Mouse (Mus musculus): Measurements from ENCODE around the gene Capn5.
"Not testable (repeated sequence)": the region's sequence is repeated elsewhere in the genome, so short reads cannot be mapped to it uniquely, and the experiment has no call there.

Capn5 gene

DNA sequence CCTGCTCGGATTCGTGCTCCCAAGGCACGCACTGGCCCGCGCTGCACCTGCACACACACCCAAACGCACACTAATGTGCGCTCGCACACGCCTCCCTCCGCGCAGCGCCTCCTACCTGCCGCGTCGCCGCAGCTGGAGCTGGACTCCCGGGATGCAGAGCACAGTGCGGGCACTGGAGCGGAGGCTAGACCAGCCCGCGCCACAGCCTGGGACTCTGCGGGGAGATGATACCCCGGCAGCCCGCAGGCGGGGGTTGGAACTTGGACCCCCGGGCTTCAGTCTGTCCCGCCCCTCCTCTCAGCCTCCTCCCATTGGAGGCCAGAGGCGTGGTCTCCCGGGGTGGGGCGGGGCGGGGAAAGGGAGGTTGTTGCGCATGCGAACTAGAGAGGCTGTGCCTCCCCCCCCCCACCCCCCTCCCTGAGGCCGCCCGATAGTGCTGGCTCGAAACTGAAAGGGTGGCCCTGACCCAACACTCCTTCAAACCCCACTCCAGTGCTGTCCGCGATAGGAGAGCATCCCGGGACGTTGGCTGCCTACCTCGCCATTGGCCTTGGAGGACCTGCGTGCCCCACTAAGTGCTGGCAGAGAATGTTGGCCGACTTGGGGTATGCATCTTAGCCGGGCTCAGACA is at the start of gene Capn5:
Gene Capn5 (minus strand): TSS at position 346 of the 631 bp plus-strand sequence.
- peak; percentile 64 for DNase-seq (ENCODE audit: low read depth)

DNA sequence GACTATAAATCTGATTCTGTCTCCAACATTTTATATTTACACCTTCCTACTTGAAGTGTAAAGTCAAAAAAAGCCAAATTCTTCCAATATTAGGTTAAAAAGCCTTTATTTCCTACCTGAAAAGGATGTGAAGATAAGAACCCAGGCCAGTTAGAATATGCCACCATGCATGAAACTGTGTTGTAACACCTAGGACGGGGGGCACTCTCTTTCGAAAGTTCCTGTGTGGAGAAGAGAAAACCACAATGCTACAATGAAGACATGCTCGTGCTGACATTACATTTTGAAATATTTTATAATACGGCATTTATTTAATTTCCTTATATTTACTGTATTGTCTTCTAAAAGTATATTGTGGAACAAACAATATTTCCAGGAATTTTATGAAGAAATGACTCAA is 45.7 kb upstream of the Capn5 start:
- DNase-seq (ENCODE audit: low read depth) = no peak

DNA sequence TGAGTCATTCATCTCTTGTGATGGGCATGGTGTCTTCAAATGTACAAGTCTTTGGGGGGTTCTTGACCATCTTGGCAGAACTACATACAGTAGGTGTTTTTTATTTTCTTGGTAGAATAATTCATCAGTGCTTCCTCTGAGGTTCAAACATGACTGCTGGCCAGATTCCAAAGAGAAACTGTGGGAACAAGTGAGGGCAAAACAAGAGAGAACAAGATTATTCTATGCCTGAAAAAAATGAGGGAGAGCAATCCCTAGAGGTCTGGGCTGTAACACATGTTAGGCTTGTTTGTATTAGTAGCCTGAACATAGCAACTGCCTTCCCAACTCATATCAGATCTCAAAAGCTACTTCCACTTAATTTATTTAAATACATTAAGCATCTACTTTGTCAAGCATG is 38.6 kb upstream of the Capn5 start:
- DNase-seq (ENCODE audit: low read depth) = no peak

GRCm38 (mm10) chr7:98202946-98203345 is 24.9 kb upstream of the Capn5 start:
- DNase-seq (ENCODE audit: low read depth) = no peak

DNA sequence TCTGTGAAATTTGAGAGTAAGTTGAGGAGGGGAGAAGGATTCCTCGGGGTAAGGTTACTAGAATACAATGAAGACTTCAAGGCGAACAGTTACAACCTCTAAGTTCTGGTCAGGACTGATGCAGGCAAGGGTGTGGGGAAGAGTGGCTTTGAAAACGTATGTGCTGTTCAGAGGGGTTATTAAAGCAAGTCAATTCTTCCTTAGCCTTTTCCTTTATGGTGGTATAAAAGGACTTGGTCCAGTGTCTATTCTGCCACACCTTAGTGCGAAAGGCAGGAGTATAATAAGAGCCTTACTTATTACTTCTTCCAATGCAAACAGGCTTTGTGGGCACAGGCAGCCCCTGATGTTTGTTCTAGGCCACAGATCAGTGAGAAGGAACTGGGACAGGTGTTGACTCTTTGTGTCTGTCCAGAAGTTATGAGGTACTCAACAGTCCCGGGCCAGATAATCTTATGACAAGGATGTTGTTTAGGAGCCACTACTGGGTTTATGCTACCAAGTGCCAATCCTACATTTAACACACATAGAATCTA is 23.5 kb upstream of the Capn5 start:
- DNase-seq (ENCODE audit: low read depth) = no peak

GRCm38 (mm10) chr7:98200396-98200795 is 22.3 kb upstream of the Capn5 start:
- no peak for DNase-seq (ENCODE audit: low read depth)

GRCm38 (mm10) chr7:98199381-98199780 is 21.3 kb upstream of the Capn5 start, which contains the start of gene B3gnt6:
Gene B3gnt6 (minus strand): TSS chr7:98199481.
- no peak for DNase-seq (ENCODE audit: low read depth)

DNA sequence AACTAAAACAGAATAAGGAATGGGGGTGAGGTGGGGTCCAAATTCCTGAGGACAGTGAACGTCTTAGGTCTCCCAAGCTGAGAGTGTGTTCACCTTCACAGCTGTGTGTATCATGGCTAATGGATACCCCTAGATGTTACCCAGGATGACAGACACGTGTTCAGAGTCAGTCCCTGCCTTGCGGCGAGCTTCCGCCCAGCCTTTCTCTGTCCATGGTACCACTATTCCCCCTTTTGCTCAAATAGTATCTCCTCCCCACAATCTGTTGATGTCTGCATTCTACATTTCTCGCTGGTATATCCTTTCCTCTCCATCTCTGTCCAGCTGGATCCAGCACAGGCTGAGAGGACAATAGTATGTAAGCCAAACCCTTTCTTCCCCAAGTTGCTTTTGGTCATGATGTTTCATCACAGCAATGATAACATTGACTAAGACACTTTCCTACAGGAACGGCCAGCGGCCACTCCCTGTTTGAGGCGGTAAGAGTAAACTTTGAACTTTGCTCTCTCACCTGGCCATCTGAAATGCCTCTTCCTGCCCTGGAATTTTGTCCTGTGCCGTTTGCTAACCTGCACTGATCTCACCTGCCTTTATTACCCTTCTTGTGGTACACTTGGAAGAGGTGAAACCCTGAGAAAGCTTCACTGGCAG is 17.2 kb upstream of the Capn5 start:
- no peak for DNase-seq (ENCODE audit: low read depth)

DNA sequence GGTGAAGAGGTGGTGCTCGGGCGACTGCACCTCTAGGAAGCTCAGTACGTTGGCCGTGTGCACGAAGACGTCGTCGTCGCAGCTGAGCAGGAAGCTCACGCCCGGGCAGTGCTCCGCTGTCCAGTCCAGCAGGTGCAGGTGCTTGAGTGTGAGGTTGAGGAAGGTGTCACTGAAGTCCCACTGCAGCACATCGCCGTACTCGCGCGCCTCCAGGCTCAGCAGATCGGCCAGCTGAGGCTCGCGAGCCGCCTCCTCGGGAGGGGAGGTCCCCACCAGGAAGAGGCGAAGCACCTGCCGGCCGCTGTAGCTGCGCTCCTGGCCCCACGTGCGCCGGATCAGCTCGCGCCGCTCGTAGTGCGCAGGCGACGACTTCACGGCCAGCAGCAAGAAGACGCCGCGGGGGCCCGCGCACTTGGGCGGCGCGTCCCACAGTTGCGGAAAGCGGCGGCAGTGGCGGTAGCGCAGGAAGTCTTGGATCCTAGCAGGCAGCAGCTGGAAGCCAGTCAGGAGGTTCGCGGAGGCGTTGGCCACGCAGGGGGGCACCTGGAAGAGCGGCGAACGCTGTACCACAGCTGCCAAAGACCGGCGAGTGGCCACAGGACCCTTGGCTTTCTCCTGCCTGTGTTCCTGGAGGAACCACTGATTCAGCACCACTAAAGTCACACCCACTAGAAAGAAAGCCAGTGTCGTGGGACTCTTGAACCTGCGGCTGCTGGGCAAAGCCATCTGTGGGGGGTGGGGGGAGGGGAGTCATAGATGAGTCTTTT is 16.1 kb upstream of the Capn5 start:
- no peak for DNase-seq (ENCODE audit: low read depth)

DNA sequence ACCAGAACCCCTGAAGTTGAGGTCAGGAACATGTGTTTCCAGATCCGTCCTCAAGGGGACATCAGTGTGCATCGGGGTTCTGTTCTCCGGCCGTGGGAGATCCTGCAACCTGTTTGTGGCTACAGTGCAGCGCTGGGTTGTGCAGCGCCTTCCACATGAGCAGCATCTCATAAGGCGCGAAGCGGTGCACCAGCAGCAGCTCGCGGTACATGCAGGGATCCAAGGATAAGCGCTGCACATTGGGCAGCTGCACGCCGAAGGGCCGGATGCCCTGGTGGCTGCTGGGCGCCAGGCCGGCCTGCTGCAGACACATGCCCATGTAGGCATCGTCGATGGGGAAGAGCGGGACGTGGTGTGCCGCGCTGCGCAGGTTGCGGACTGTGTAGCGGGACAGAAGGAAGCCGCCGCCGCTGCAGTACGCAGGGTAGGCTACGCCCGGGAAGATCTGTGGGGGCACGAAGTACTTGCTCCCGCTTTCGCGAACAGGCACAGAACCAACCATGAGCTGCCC is 15.5 kb upstream of the Capn5 start:
- no peak for DNase-seq (ENCODE audit: low read depth)

DNA sequence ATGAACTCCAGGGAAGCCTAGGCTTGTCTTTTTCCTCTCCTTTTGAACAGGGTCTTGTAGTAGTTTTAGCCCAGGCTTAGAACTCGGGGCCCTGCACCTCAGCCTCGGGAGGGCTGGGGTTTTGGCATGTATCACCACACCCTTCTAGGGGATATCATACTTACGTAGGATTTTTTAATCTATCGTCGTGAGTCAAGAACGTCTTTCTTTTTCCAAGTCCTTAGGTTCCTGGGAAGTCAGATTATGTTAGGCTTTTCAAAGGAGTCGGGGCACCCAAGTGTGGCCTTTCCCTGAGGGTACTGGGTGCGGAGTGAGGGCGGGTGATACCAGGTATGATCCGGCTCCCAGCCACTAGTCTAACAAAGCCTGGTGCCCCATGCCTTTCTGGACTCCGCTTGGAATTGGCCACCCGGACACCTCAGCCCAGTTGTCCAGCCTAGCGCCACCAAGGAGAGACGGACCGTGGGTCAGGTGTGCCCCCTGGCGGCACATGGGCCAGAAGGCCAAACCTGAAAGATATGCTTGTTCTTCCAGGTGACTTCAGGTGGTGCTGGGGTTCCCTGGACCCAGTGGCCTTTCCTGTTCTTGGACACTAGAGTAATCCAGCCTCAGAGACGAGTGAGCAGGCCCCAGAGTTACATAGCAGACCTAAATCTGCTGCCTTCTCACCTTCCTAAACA is 13.6 kb upstream of the Capn5 start:
- no peak for DNase-seq (ENCODE audit: low read depth)

GRCm38 (mm10) chr7:98190578-98190977 is 12.5 kb upstream of the Capn5 start:
- no peak for DNase-seq (ENCODE audit: low read depth)

DNA sequence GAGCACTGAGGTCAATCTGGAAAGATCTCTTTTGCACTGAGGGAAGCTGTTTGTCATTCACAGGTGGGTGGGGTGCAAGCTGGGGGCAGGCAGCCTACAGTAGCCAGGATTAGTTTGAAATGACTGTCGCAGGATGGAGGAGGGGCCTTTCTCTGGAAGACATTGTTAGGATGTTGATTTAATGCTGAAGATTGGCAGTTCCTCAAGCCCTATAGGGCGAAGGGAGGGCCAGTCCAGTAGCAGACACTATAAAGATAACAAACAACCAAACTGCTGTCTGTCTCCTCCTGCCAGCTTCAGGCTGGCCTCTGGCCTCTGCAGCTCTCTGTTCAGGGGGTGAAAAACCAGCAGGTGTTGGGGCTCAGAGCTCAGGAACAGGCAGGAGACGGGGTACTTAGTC is 11.7 kb upstream of the Capn5 start:
- no peak for DNase-seq (ENCODE audit: low read depth)

DNA sequence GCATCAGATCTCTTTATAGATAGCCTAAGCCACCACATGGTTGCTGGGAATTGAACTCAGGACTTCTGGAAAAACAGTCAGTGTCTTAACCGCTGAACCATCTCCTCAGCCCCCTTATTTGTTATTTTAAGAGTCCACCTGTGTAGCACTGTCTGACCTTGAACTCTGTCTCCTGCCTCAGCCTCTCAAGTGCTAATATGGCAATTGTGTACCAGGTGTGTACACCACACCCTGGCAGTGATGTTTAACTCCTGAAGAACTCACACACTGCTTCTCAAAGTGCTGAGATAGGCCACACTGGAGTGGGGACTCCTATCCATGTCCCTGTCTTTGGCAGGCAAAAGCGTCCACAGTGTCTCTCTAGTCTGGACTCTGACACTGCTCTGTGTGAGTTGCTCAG is 10.6 kb upstream of the Capn5 start:
- no peak for DNase-seq (ENCODE audit: low read depth)

DNA sequence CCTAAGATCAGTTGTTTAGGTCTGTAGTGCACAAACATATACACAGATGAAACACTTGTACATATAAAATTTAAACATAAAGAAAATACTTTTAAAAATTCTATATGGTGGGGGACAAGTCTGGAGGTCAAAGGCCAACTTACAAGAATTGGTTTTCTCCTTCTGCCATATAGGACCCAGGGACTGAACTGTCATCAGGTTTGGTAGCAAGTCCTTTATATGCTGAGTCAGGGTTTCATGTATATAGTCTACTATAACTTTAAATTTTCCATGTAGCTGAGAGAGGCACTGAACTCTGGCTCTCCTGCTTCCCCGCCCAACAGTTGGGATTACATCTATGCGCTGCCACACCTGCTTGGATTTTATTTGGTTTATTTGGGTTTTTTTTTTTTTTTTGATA is 10.2 kb upstream of the Capn5 start:
- DNase-seq (ENCODE audit: low read depth) = no peak

GRCm38 (mm10) chr7:98187332-98187731 is 9.3 kb upstream of the Capn5 start:
- not testable (repeated sequence) for DNase-seq (ENCODE audit: low read depth)

- no peak for DNase-seq (ENCODE audit: low read depth)
These were observed 8.6 kb upstream of the Capn5 start for GRCm38 (mm10) chr7:98186637-98187036.

DNA sequence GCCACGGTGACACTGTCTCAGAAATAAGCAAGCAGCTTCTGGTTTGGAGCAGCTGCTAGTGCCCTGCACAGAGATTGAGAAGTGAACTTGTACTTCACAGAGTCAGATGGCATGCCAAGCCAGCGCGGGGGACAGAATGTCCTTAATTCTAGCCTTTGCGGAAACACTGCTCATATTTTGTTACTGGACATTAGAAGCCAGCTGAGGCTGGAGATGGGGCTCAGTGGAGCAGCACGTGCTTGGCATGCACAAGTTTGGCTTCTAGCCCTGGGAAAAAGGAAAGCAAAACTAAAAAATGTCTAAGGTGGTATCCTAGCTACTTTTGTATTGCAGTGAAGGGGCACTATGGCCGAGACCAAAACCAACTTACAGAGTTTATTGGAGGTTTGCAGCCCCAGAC is 7.3 kb upstream of the Capn5 start:
- no peak for DNase-seq (ENCODE audit: low read depth)

DNA sequence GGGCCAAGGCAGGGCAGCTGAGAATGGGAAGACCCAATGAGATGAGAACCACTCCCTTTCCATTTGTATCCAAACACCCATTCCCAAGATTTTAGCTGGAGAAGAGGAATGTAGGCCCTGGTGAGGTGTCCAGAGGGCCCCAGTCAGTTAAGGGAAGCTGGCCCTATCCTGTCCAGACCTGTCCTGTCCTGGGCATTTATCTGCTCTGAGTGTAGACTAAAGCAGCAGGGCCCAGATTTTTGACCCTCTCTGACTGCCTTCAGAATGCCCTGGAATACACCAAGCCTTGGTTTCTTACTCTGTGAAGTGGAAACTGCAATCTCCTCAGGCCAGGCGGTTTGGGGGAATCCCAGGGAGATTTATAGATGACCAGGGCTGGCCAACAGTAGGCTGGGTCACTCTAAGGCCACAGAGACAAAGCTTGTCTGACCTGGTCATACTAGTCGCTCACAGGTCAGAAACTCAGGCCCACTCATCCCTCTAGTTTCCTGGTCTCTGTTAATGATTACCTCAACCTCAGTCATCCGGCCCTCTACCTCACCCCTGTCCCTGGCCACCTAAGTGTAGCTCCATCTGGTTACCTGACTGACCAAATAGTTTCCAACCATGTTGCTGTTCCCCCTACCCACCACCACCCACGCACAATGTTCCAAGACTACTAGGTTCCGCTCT is 622 bp upstream of the Capn5 start:
- DNase-seq (ENCODE audit: low read depth) = no peak

GRCm38 (mm10) chr7:98177566-98177928 is 527 bp downstream of the Capn5 start:
- no peak for DNase-seq (ENCODE audit: low read depth)

DNA sequence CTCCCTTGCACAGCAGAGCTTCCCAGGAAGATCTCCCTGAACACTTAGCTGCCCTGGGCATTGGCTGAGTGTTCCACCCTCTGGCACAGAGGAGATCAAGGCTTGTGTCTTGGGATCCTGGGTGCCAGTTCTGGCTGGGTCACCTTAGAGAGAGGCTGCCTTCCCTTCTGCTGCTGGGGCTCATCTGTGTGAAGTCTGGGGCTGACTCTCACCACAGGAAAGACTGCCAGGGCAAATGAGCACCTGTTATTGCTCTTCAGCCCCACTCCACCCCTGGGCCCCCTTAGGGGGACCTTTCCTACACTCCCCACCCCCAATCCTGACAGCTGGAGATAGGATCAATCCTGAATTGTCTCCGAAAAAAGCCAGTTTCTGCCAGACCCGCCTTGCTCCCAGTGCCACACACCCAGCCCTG is 996 bp downstream of the Capn5 start:
- no peak for DNase-seq (ENCODE audit: low read depth)
